Mouse (Mus musculus) kidney, embryonic 16.5 days (tissue): ENCODE results near the gene Mga. TPM values are rescaled to one million over a fixed set of nuclear protein-coding genes. Genes with fewer than 3 reads are reported as not detected.

ENCODE experiments used
- ATAC-seq: fragments of 200-750 bp; cut with Nextera tagmentation; 2 replicates; pipeline ENCODE4 v1.8.0; 2017; ENCODE audit warnings: moderate TSS enrichment; ENCODE audit not compliant: low FRiP score, low TSS enrichment
- H3K27ac ChIP-seq: fragments of 300-500 bp; sonication (generic); 2 replicates; pipeline ENCODE4 v1.5.1; 2014; ENCODE audit warnings: low read length
- H3K27me3 ChIP-seq: fragments of 300-500 bp; sonication (generic); 2 replicates; pipeline ENCODE4 v1.6.1; 2014; ENCODE audit warnings: low read length, control low read depth, mixed read lengths; ENCODE audit not compliant: insufficient read depth
- H3K36me3 ChIP-seq: fragments of 300-500 bp; sonication (generic); 2 replicates; pipeline ENCODE4 v1.6.1; 2014; ENCODE audit warnings: low read length, control low read depth, mixed read lengths; ENCODE audit not compliant: insufficient read depth
- H3K4me1 ChIP-seq: fragments of 300-500 bp; sonication (generic); 2 replicates; pipeline ENCODE4 v1.6.1; 2014; ENCODE audit warnings: low read length, control low read depth, mixed read lengths; ENCODE audit not compliant: insufficient read depth
- H3K4me2 ChIP-seq: fragments of 300-500 bp; sonication (generic); replicated peaks from 2 replicates; pipeline ENCODE4 v1.6.1; 2014; ENCODE audit warnings: low read depth, low read length
- H3K4me3 ChIP-seq: fragments of 300-500 bp; sonication (generic); 2 replicates; pipeline ENCODE4 v1.5.1; 2014; ENCODE audit warnings: mild to moderate bottlenecking, low read length
- H3K9ac ChIP-seq: fragments of 300-500 bp; sonication (generic); replicated peaks from 2 replicates; pipeline ENCODE4 v1.6.1; 2014; ENCODE audit warnings: low read length
- H3K9me3 ChIP-seq: fragments of 300-500 bp; sonication (generic); 2 replicates; pipeline ENCODE4 v1.6.1; 2016; ENCODE audit warnings: low read length, control low read depth
- WGBS: fragments of 180-500 bp; shearing (Covaris S2); extraction: QIAGEN DNeasy Blood & Tissue Kit; methylation state at CpG from one replicate; pipeline ENCODE4 v1.1.7; 2014; 5-methylcytosine and 5-hydroxymethylcytosine counted together
- polyA plus RNA-seq: library from polyadenylated mRNA; unstranded; fragments of >200 nt; fragmentation: Nextera tagmentation; extraction: Ambion mirVana; gene quantifications from 2 replicates; pipeline ENCODE4 v1.2.1, GENCODE M21; 2015

Gene Mga
- polyA plus RNA-seq, 1 experiment from 2014 or later, result 24.7 TPM

DNA sequence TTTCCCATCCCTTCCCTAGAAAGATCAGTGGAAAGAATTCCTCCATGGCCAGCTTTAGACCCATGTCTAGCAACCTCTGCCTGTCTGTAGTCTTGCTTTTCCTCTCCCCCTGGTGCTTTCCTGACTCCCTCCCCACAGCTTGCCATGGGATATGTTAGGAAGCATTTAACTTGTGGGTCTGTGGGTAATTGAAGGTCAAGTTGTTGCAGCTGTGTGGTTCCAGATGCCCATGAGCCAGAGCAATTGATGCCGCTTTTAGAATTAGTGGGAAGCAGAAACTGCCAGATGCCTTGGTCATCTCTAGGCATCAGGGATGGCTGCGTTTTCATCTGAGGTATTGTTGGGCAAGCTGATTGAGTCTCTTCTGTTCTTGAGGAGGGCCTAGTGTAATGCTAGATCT lies 84.6 kb downstream of the Mga start:
- no peak for ATAC-seq
- WGBS, result 65% methylated on average over 2 of the region's 2 CpGs
- Histone ChIP-seq H3K36me3 (peaks cover 11% of the 10 kb centered on the region), H3K9me3 (no peaks in the 10 kb centered on the region), H3K27me3 (no peaks in the 10 kb centered on the region), H3K4me2 (no peak overlapping the region), H3K4me1 (no peaks in the 10 kb centered on the region), H3K4me3 (no peak overlapping the region), H3K9ac (no peak overlapping the region), H3K27ac (no peak overlapping the region)

DNA sequence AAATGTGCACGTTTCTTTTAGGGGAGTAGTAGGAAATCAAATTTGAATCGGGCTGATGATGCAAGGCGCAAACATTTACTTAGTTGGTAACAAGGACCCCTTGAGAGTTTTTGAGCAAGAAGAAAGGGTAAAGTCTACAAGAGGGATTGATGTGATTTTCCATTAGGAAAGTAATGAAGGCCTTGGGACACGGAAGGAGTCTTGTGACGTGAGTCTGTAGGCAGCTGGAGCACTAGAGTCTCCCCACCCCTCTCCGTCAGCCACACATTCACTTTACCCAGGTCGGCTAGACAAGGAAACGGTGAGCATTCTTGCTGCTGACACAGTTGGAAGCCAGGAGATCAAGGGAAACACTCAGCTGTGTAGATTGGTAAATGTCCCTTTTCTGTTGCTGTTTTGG lies 88.8 kb downstream of the Mga start:
- Histone ChIP-seq H3K9me3 (no peaks in the 10 kb centered on the region), H3K27ac (no peak overlapping the region), H3K36me3 (peaks cover 11% of the 10 kb centered on the region), H3K4me2 (no peak overlapping the region), H3K27me3 (no peaks in the 10 kb centered on the region), H3K9ac (no peak overlapping the region), H3K4me3 (no peak overlapping the region), H3K4me1 (no peaks in the 10 kb centered on the region)
- ATAC-seq, result no peak
- 75% methylated on average over 8 of the region's 8 CpGs for WGBS

- peaks cover 8% of the 10 kb centered on the region for H3K36me3 ChIP-seq
- H3K27ac ChIP-seq, result no peak overlapping the region
- no peak overlapping the region for H3K4me2 ChIP-seq
- ATAC-seq, result no peak
- H3K9me3 ChIP-seq, result no peaks in the 10 kb centered on the region
- WGBS, result 65% methylated on average over 6 of the region's 6 CpGs
- no peaks in the 10 kb centered on the region for H3K27me3 ChIP-seq
- H3K4me1 ChIP-seq, result no peaks in the 10 kb centered on the region
- H3K9ac ChIP-seq, result no peak overlapping the region
- H3K4me3 ChIP-seq, result no peak overlapping the region
Observed at GRCm38 (mm10) chr2:119986369-119986768, 89.3 kb downstream of the Mga start.

DNA sequence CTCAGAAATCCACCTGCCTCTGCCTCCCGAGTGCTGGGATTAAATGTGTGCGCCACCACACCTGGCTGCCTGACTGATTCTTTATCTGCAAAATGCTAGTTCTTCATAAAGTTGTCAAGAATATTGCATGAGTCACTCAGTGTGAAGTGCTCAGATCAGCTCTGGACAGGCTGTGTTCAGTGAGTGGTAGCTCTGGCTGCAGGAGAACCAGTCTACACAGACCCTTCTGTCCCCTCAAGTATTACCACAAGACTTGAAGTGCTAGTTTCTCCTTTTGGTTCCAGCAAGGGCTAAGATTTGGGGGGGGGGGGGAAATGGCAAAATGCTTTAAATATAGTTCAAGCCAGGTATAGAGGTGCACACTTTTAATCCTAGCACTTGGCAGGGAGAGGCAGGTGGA lies 90.4 kb downstream of the Mga start:
- H3K4me2 ChIP-seq, result no peak overlapping the region
- H3K27me3 ChIP-seq, result no peaks in the 10 kb centered on the region
- H3K36me3 ChIP-seq, result no peaks in the 10 kb centered on the region; the same call in 1 of the 2 replicates
- no peak overlapping the region for H3K4me3 ChIP-seq
- ATAC-seq, result no peak
- no peaks in the 10 kb centered on the region for H3K9me3 ChIP-seq
- no peaks in the 10 kb centered on the region for H3K4me1 ChIP-seq
- no peak overlapping the region for H3K9ac ChIP-seq
- 96% methylated on average over 2 of the region's 2 CpGs for WGBS
- no peak overlapping the region for H3K27ac ChIP-seq

GRCm38 (mm10) chr2:119988952-119989351 lies 91.9 kb downstream of the Mga start:
- WGBS, result 93% methylated on average over 4 of the region's 4 CpGs
- ATAC-seq, result no peak

DNA sequence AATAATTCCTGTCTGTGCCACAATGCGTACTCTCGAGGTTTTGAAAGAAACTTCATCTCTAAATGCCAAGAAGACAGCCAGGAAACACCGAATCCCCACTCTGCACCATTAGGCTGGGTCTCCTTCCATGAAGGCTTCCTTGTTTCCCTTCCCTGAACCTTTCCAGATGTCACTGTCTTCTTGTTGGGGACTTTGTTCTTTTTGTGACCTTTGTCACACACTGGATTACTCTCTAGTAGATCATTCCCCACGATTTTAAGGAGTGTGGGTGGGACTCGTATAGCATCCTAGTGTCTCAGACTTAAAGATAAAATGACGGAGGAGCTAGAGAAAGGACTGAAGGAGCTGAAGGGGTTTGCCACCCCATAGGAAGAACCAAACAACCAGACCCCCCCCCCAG lies 93.9 kb downstream of the Mga start:
- Histone ChIP-seq H3K4me3 (no peak overlapping the region), H3K4me1 (peaks cover 17% of the 10 kb centered on the region), H3K4me2 (no peak overlapping the region), H3K27me3 (no peaks in the 10 kb centered on the region), H3K9ac (no peak overlapping the region), H3K27ac (no peak overlapping the region), H3K36me3 (no peaks in the 10 kb centered on the region), H3K9me3 (no peaks in the 10 kb centered on the region)
- 77% methylated on average over 6 of the region's 6 CpGs for WGBS
- ATAC-seq, result no peak

More at GRCm38 (mm10) chr2:119988952-119989351, 91.9 kb downstream of the Mga start:
- Histone ChIP-seq H3K27ac (no peak overlapping the region), H3K27me3 (no peaks in the 10 kb centered on the region), H3K9ac (no peak overlapping the region), H3K36me3 (no peaks in the 10 kb centered on the region), H3K4me3 (no peak overlapping the region), H3K9me3 (no peaks in the 10 kb centered on the region), H3K4me1 (0 out of 2 replicates have a peak, but pooled peaks cover 2% of the 10 kb centered on the region), H3K4me2 (no peak overlapping the region)

GRCm38 (mm10) chr2:119992349-119992748 lies 95.3 kb downstream of the Mga start:
- H3K36me3 ChIP-seq, result no peaks in the 10 kb centered on the region
- peaks cover 29% of the 10 kb centered on the region for H3K4me1 ChIP-seq
- 66% methylated on average over 2 of the region's 2 CpGs for WGBS
- no peaks in the 10 kb centered on the region for H3K9me3 ChIP-seq
- H3K4me3 ChIP-seq, result no peak overlapping the region
- H3K27me3 ChIP-seq, result no peaks in the 10 kb centered on the region
- no peak overlapping the region for H3K4me2 ChIP-seq
- ATAC-seq, result no peak
- H3K9ac ChIP-seq, result no peak overlapping the region
- no peak overlapping the region for H3K27ac ChIP-seq

DNA sequence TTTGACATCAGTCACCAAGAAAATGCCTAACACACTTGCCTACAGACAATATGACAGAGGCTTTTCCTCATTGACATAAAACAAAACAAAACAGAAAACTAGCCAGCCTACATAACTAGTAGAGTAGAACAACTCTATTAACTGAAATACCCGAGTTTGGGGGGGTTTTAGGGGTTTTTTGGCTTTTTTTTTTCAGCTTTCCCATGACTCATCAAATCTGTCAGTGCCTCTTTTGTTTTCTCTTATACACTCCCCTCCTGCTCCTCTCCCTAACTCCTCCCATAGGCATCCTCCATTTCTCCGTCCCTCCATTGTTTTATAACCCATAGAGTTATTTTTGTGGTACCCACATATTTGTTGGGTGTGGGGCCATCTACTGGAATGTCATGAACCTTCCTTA lies 96.5 kb downstream of the Mga start:
- no peaks in the 10 kb centered on the region for H3K27me3 ChIP-seq
- no peaks in the 10 kb centered on the region for H3K9me3 ChIP-seq
- peaks cover 30% of the 10 kb centered on the region for H3K4me1 ChIP-seq
- H3K36me3 ChIP-seq, result no peaks in the 10 kb centered on the region
- H3K27ac ChIP-seq, result no peak overlapping the region
- WGBS, result 46% methylated on average over 2 of the region's 2 CpGs
- no peak overlapping the region for H3K4me3 ChIP-seq
- no peak overlapping the region for H3K4me2 ChIP-seq
- ATAC-seq, result no peak
- H3K9ac ChIP-seq, result no peak overlapping the region

- H3K4me2 ChIP-seq, result no peak overlapping the region
- H3K9me3 ChIP-seq, result no peaks in the 10 kb centered on the region
- 80% methylated on average over 6 of the region's 6 CpGs for WGBS
- peak overlapping the region; percentile 28 for H3K9ac ChIP-seq
- no peaks in the 10 kb centered on the region for H3K27me3 ChIP-seq
- peaks cover 30% of the 10 kb centered on the region for H3K4me1 ChIP-seq
- no peak overlapping the region for H3K4me3 ChIP-seq
- H3K27ac ChIP-seq, result peak overlapping the region; percentile 90
- peaks cover 4% of the 10 kb centered on the region; the same call in 1 of the 2 replicates for H3K36me3 ChIP-seq
- ATAC-seq, result peak; percentile 36; the same call in 1 of the 2 replicates
Observed at GRCm38 (mm10) chr2:119994839-119995238, 97.8 kb downstream of the Mga start.

- 37% methylated on average over 9 of the region's 9 CpGs for WGBS
- peaks cover 30% of the 10 kb centered on the region for H3K4me1 ChIP-seq
- peaks cover 4% of the 10 kb centered on the region; the same call in 1 of the 2 replicates for H3K36me3 ChIP-seq
- H3K27ac ChIP-seq, result peak overlapping the region; percentile 90
- H3K9ac ChIP-seq, result peak overlapping the region; percentile 28
- no peak overlapping the region for H3K4me3 ChIP-seq
- ATAC-seq, result peak; percentile 64
- H3K4me2 ChIP-seq, result no peak overlapping the region
- no peaks in the 10 kb centered on the region for H3K27me3 ChIP-seq
- no peaks in the 10 kb centered on the region for H3K9me3 ChIP-seq
Observed at GRCm38 (mm10) chr2:119995391-119996281, 98.6 kb downstream of the Mga start.
